Mouse (Mus musculus): ENCODE results near the gene Pkdcc. TPM values are rescaled to one million over a fixed set of nuclear protein-coding genes. Genes with fewer than 3 reads are reported as not detected.

Pkdcc gene
- total RNA-seq, 2 experiments from 2014 or later, result 0.68 TPM; not detected in 1

- no peak for ATAC-seq (replicated peaks; ENCODE audit: low FRiP score, poor library complexity, severe bottlenecking)
Measured at GRCm38 (mm10) chr17:83210531-83210930, 4.6 kb upstream of the Pkdcc start.

GRCm38 (mm10) chr17:83211196-83211595, 3.9 kb upstream of the Pkdcc start:
- ATAC-seq (replicated peaks; ENCODE audit: low FRiP score, poor library complexity, severe bottlenecking), result no peak

- ATAC-seq (replicated peaks; ENCODE audit: low FRiP score, poor library complexity, severe bottlenecking), result no peak
Measured at GRCm38 (mm10) chr17:83212422-83212821, 2.7 kb upstream of the Pkdcc start.

- no peak for ATAC-seq (replicated peaks; ENCODE audit: low FRiP score, poor library complexity, severe bottlenecking)
Measured at GRCm38 (mm10) chr17:83213228-83213915, 1.7 kb upstream of the Pkdcc start.

- ATAC-seq (replicated peaks; ENCODE audit: low FRiP score, poor library complexity, severe bottlenecking), result no peak
Measured at GRCm38 (mm10) chr17:83214161-83214592, 915 bp upstream of the Pkdcc start.

GRCm38 (mm10) chr17:83215529-83216244, 595 bp downstream of the Pkdcc start:
- ATAC-seq (replicated peaks; ENCODE audit: low FRiP score, poor library complexity, severe bottlenecking), result no peak

- ATAC-seq (replicated peaks; ENCODE audit: low FRiP score, poor library complexity, severe bottlenecking), result no peak
Measured at GRCm38 (mm10) chr17:83216251-83216919, 1.3 kb downstream of the Pkdcc start.

- no peak for ATAC-seq (replicated peaks; ENCODE audit: low FRiP score, poor library complexity, severe bottlenecking)
Measured at GRCm38 (mm10) chr17:83218189-83218588, 3.1 kb downstream of the Pkdcc start.

GRCm38 (mm10) chr17:83218722-83219121, 3.6 kb downstream of the Pkdcc start:
- ATAC-seq (replicated peaks; ENCODE audit: low FRiP score, poor library complexity, severe bottlenecking), result no peak

GRCm38 (mm10) chr17:83219351-83220287, 4.5 kb downstream of the Pkdcc start:
- ATAC-seq (replicated peaks; ENCODE audit: low FRiP score, poor library complexity, severe bottlenecking), result no peak

GRCm38 (mm10) chr17:83220954-83221538, 6.0 kb downstream of the Pkdcc start:
- ATAC-seq (replicated peaks; ENCODE audit: low FRiP score, poor library complexity, severe bottlenecking), result no peak

- ATAC-seq (replicated peaks; ENCODE audit: low FRiP score, poor library complexity, severe bottlenecking), result no peak
Measured at GRCm38 (mm10) chr17:83221611-83222500, 6.8 kb downstream of the Pkdcc start.

GRCm38 (mm10) chr17:83222705-83223104, 7.6 kb downstream of the Pkdcc start:
- ATAC-seq (replicated peaks; ENCODE audit: low FRiP score, poor library complexity, severe bottlenecking), result no peak

GRCm38 (mm10) chr17:83224451-83224971, 9.4 kb downstream of the Pkdcc start:
- ATAC-seq (replicated peaks; ENCODE audit: low FRiP score, poor library complexity, severe bottlenecking), result no peak; the same call in 1 of the 2 replicates

GRCm38 (mm10) chr17:83226395-83226986, 11.4 kb downstream of the Pkdcc start:
- ATAC-seq (replicated peaks; ENCODE audit: low FRiP score, poor library complexity, severe bottlenecking), result no peak

- ATAC-seq (replicated peaks; ENCODE audit: low FRiP score, poor library complexity, severe bottlenecking), result no peak
Measured at GRCm38 (mm10) chr17:83231357-83231756, 16.3 kb downstream of the Pkdcc start.

GRCm38 (mm10) chr17:83235227-83235626, 20.1 kb downstream of the Pkdcc start:
- no peak for ATAC-seq (replicated peaks; ENCODE audit: low FRiP score, poor library complexity, severe bottlenecking)

- no peak for ATAC-seq (replicated peaks; ENCODE audit: low FRiP score, poor library complexity, severe bottlenecking)
Measured at GRCm38 (mm10) chr17:83236202-83236601, 21.1 kb downstream of the Pkdcc start.

Measured in erythroid progenitor cell, adult 5-6 weeks (primary cell).